Mouse (Mus musculus) yolk sac, embryonic 10.5 days (tissue): ENCODE data around the gene Zfp292.

Experiments used
- DNase-seq: peaks from one replicate; pipeline ENCODE4 v3.0.0-alpha.2; 2017; ENCODE audit warnings: low spot score

The Zfp292 gene

GRCm38 (mm10) chr4:34882291-34882769 lies 430 bp downstream of the Zfp292 start:
- peak; percentile 69 for DNase-seq

- no peak for DNase-seq
Observed at GRCm38 (mm10) chr4:34881851-34882250, 909 bp downstream of the Zfp292 start.

- no peak for DNase-seq
Observed at GRCm38 (mm10) chr4:34880921-34881650, 1.7 kb downstream of the Zfp292 start.

GRCm38 (mm10) chr4:34874234-34874633 lies 8.5 kb downstream of the Zfp292 start:
- DNase-seq, result no peak

DNA sequence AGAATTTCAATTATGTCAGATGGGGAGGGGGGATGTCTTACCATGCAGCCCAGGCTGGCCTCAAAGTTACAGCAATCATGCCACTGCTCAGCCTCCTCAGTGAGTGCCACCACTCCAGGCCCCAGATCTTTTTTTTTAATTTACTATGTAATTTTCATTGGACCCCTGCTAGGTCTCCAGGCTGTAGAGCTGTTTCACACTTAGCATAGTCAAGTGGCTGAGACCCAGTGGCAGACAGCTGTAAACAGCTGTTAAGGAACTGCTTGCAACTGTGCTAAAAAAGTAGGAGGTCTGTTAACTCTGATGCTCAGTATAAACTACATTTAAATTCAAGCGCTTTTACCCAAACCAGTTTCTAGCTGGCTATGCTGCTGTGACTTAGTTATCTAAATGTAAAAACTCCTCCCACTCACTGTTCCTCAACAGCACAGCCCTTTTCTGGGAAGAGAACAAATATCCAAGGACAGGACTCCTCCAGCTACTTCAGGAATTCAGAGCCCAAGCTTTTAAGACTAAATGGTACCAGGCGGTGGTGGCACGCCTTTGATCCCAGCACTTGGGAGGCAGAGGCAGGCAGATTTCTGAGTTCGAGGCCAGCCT lies 9.8 kb downstream of the Zfp292 start:
- DNase-seq, result no peak

DNA sequence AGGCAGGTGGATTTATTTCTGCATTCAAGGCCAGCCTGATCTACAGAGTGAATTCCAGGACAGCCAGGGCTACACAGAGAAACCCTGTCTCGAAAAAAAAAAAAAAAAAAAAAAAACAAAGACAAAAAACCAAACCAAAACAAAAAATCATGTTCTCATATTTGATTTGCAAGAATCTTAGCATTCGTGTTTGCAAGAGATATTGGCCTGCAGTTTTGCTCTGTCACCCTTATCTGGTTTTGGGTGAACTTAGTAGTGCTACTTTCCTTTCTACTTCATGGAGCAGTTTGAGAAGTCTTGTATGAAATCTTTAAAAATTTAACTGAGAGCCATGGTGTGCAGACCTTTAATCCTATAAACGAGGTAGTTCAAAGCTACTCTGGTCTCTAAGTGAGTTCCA lies 12.9 kb downstream of the Zfp292 start:
- no peak for DNase-seq

GRCm38 (mm10) chr4:34861438-34861837 lies 21.3 kb downstream of the Zfp292 start:
- DNase-seq, result no peak

DNA sequence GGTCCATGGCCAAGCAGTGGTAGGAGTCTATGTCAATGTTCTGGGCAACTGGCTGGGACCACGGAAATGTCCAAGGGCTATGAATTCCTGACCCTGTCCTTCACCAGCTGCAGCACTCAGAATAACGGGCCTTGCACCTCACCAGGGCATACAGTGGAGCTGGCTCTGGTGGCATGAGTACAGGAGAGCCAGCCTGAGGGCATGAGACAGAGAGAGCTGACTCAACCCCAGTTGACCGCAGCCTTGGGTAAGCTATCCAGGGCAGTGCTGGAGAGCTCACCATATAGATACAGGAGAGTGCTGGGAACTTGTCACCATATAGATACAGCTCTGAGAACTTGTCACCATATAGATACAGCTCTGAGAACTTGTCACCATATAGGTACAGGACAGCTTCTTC lies 23.3 kb downstream of the Zfp292 start:
- DNase-seq, result no peak

DNA sequence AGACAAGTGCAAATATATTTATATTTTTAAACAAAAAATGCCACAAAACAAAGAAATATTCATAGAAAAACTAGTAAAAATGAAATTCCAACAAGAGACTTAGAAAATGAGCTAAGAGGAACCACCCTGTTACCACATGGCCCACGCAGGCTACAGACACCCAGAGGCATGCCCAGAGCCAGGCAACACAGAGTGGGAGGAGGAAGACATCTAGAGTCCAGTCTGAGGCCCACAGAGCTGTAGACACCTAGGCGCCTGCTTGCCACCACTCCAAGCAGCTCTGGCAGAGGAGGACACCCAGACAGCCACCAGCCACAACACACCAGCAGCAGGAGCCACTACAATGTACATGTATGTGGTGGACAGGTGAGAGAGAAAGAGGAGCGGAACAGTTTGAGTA lies 23.9 kb downstream of the Zfp292 start:
- DNase-seq, result no peak

DNA sequence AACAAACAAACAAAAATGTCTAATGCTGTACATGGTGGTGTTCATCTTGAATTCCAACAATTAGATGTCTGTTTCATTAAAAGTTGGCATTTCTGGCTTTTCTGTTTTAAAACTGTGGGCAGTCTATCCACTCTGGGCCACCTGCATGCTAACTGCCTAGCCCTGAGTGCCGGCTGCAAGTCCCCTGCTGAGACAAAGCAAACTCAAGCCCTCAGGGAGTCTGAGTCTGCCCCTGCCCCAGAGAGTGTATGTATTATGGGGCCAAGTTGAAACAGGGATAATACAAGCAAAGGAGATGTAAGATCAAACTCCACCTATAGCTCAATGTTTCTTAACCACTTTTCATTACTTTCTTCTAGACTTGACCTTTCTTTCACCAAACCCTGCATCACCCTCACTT lies 26.8 kb downstream of the Zfp292 start:
- DNase-seq, result no peak

- DNase-seq, result no peak
Observed at GRCm38 (mm10) chr4:34852051-34852450, 30.7 kb downstream of the Zfp292 start.

DNA sequence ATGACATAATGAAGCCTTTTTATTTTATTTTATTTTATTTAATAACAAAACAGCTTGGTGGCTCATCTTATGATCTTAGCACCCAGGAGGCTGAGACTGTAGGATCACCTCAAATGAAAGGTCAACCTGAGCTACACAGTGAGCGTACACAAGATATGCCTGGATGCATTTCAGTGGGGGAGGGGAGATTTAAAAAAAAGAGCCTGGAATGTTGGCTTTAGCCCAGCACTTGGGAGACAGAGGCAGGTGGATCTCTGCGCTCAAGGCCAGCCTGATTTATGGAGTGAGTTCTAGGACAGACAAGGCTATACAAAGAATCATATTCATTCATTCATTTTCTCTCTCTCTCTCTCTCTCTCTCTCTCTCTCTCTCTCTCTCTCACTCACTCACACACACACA lies 32.6 kb downstream of the Zfp292 start:
- no peak for DNase-seq

- DNase-seq, result no peak
Observed at GRCm38 (mm10) chr4:34847679-34848309, 35.0 kb downstream of the Zfp292 start.

GRCm38 (mm10) chr4:34843839-34844238 lies 38.9 kb downstream of the Zfp292 start:
- DNase-seq, result no peak

DNA sequence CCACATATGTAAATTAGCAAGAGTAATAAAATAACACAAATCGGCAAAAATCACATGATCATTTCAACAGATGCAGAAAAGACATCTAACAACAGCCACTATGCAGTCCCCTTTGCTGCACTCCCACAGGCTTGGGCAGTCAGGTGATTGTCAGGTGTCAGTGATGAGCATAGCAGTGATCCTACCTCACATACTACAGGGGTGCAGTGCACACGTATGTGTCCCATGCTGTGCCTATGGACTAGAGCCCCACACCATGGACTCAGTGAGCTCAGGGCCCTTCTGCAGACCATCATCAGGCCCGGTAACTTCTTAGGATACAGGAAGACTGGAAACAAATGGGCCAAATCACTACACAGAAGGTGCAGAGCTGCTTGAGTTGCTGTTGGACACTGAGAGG lies 39.9 kb downstream of the Zfp292 start:
- no peak for DNase-seq

- no peak for DNase-seq
Observed at GRCm38 (mm10) chr4:34831496-34831895, 51.3 kb downstream of the Zfp292 start.

GRCm38 (mm10) chr4:34829456-34829855 lies 53.3 kb downstream of the Zfp292 start:
- no peak for DNase-seq

DNA sequence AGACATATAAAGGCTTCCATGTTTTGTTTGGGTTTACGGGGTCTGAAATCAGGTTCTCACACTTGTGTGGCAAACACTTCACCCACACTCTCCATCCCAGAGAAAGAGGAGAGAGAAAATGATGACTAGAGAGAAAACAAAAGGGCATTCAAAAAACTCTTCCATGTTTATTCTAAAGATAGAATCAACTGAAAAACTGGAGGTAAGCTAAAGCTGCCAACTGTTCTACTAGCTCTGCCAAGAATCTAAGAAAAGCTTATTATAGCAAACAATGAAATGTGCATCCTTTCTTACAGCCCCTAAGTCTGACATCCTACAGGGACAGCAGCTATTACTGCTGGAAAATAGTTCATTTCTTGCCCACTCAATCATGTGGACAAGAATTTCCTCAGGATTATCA lies 58.9 kb downstream of the Zfp292 start:
- no peak for DNase-seq

DNA sequence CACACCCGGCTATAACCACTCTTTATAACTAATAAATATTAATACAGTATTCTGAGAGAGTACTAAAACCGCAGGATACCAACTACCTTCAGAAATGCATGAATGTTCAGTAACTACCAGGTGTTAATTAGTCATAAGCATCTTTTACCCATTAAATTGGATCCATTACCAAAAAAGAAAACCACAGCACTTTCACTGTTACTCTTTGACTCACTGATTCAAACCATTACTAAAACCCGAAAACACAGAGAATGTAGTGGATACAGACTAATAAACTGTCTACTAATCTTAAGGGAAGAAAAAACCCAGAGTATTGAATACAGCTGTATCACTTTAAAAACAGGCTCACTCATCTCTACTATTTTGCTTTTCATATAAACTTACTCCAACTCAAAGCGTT lies 62.9 kb downstream of the Zfp292 start:
- DNase-seq, result no peak

GRCm38 (mm10) chr4:34801166-34802034 lies 81.4 kb downstream of the Zfp292 start:
- DNase-seq, result no peak

- DNase-seq, result no peak
Observed at GRCm38 (mm10) chr4:34798005-34798404, 84.8 kb downstream of the Zfp292 start.

GRCm38 (mm10) chr4:34797294-34797983 lies 85.3 kb downstream of the Zfp292 start:
- no peak for DNase-seq
